Mouse (Mus musculus): ENCODE data around the gene Arhgef7. TPM values are rescaled to one million over a fixed set of nuclear protein-coding genes. Genes with fewer than 3 reads are reported as not detected.

The Arhgef7 gene
- total and polyA plus RNA-seq, 2 experiments, result 12.4 to 15.8 TPM

- Histone ChIP-seq H3K27ac (replicated peaks; ENCODE audit: insufficient read depth, low read depth, low read length) (no peak overlapping the region), H3K9ac (ENCODE audit: low read depth, low read length) (no peak overlapping the region), H3K36me3 (ENCODE audit: control insufficient read depth, insufficient read depth, low read length) (no peaks in the 10 kb centered on the region), H3K4me3 (ENCODE audit: insufficient read depth, low read depth, low read length) (no peak overlapping the region), H3K4me1 (ENCODE audit: control insufficient read depth, insufficient read depth, low read length) (peaks cover 14% of the 10 kb centered on the region), H3K27me3 (ENCODE audit: control insufficient read depth, insufficient read depth, low read length) (no peaks in the 10 kb centered on the region), H3K79me2 (ENCODE audit: control insufficient read depth, insufficient read depth, low read length) (peaks cover 34% of the 10 kb centered on the region; the same call in 1 of the 2 replicates)
- TF ChIP-seq CTCF (IDR thresholded peaks at IDR 0.05; ENCODE audit: low read depth, low read length) (no peak), POLR2A (IDR thresholded peaks at IDR 0.05; ENCODE audit: extremely low read depth, insufficient read depth, low read length) (no peak)
- DNase-seq (ENCODE audit: extremely low read depth, low read depth, low spot score), result peak; percentile 72
- WGBS, result 56% methylated on average over 10 of the region's 10 CpGs
These were observed 49.7 kb downstream of the Arhgef7 start for GRCm38 (mm10) chr8:11777201-11777600.

- WGBS, result 75% methylated on average over 8 of the region's 8 CpGs
- no peaks in the 10 kb centered on the region for H3K27me3 ChIP-seq (ENCODE audit: control insufficient read depth, insufficient read depth, low read length)
- TF ChIP-seq CTCF (IDR thresholded peaks at IDR 0.05; ENCODE audit: low read depth, low read length), result no peak
- H3K4me3 ChIP-seq (ENCODE audit: insufficient read depth, low read depth, low read length), result peak overlapping the region; percentile 39; the same call in 1 of the 2 replicates
- no peak overlapping the region; the same call in 1 of the 2 replicates for H3K9ac ChIP-seq (ENCODE audit: low read depth, low read length)
- H3K27ac ChIP-seq (replicated peaks; ENCODE audit: insufficient read depth, low read depth, low read length), result peak overlapping the region; percentile 62
- peaks cover 8% of the 10 kb centered on the region; the same call in 1 of the 2 replicates for H3K36me3 ChIP-seq (ENCODE audit: control insufficient read depth, insufficient read depth, low read length)
- H3K4me1 ChIP-seq (ENCODE audit: control insufficient read depth, insufficient read depth, low read length), result peaks cover 14% of the 10 kb centered on the region
- peaks cover 29% of the 10 kb centered on the region; the same call in 1 of the 2 replicates for H3K79me2 ChIP-seq (ENCODE audit: control insufficient read depth, insufficient read depth, low read length)
- DNase-seq (ENCODE audit: extremely low read depth, low read depth, low spot score), result no peak
These were observed 51.3 kb downstream of the Arhgef7 start for GRCm38 (mm10) chr8:11778646-11779433.

GRCm38 (mm10) chr8:11779844-11780634 is 52.5 kb downstream of the Arhgef7 start:
- Histone ChIP-seq H3K9ac (ENCODE audit: low read depth, low read length) (peak overlapping the region; percentile 49; the same call in 1 of the 2 replicates), H3K27ac (replicated peaks; ENCODE audit: insufficient read depth, low read depth, low read length) (peak overlapping the region; percentile 66), H3K4me3 (ENCODE audit: insufficient read depth, low read depth, low read length) (peak overlapping the region; percentile 44), H3K36me3 (ENCODE audit: control insufficient read depth, insufficient read depth, low read length) (peaks cover 8% of the 10 kb centered on the region; the same call in 1 of the 2 replicates), H3K79me2 (ENCODE audit: control insufficient read depth, insufficient read depth, low read length) (peaks cover 29% of the 10 kb centered on the region; the same call in 1 of the 2 replicates), H3K4me1 (ENCODE audit: control insufficient read depth, insufficient read depth, low read length) (peaks cover 13% of the 10 kb centered on the region), H3K27me3 (ENCODE audit: control insufficient read depth, insufficient read depth, low read length) (no peaks in the 10 kb centered on the region)
- 78% methylated on average over 10 of the region's 10 CpGs for WGBS
- no peak for TF ChIP-seq POLR2A (IDR thresholded peaks at IDR 0.05; ENCODE audit: extremely low read depth, insufficient read depth, low read length)
- no peak for TF ChIP-seq CTCF (IDR thresholded peaks at IDR 0.05; ENCODE audit: low read depth, low read length)
- DNase-seq (ENCODE audit: extremely low read depth, low read depth, low spot score), result no peak

GRCm38 (mm10) chr8:11780641-11781040 is 53.1 kb downstream of the Arhgef7 start:
- Histone ChIP-seq H3K27me3 (ENCODE audit: control insufficient read depth, insufficient read depth, low read length) (no peaks in the 10 kb centered on the region), H3K27ac (replicated peaks; ENCODE audit: insufficient read depth, low read depth, low read length) (no peak overlapping the region), H3K9ac (ENCODE audit: low read depth, low read length) (no peak overlapping the region), H3K4me3 (ENCODE audit: insufficient read depth, low read depth, low read length) (no peak overlapping the region), H3K79me2 (ENCODE audit: control insufficient read depth, insufficient read depth, low read length) (peaks cover 28% of the 10 kb centered on the region; the same call in 1 of the 2 replicates), H3K4me1 (ENCODE audit: control insufficient read depth, insufficient read depth, low read length) (peaks cover 7% of the 10 kb centered on the region), H3K36me3 (ENCODE audit: control insufficient read depth, insufficient read depth, low read length) (peaks cover 8% of the 10 kb centered on the region; the same call in 1 of the 2 replicates)
- 71% methylated on average over 4 of the region's 4 CpGs for WGBS
- no peak for DNase-seq (ENCODE audit: extremely low read depth, low read depth, low spot score)
- TF ChIP-seq POLR2A (IDR thresholded peaks at IDR 0.05; ENCODE audit: extremely low read depth, insufficient read depth, low read length), result no peak
- TF ChIP-seq CTCF (IDR thresholded peaks at IDR 0.05; ENCODE audit: low read depth, low read length), result no peak

- TF ChIP-seq CTCF (IDR thresholded peaks at IDR 0.05; ENCODE audit: low read depth, low read length) (no peak), POLR2A (IDR thresholded peaks at IDR 0.05; ENCODE audit: extremely low read depth, insufficient read depth, low read length) (no peak)
These were observed 55.1 kb downstream of the Arhgef7 start for GRCm38 (mm10) chr8:11782607-11783006.

More at GRCm38 (mm10) chr8:11782607-11783006, 55.1 kb downstream of the Arhgef7 start:
- H3K4me1 ChIP-seq (ENCODE audit: control insufficient read depth, insufficient read depth, low read length), result no peaks in the 10 kb centered on the region
- no peak overlapping the region for H3K27ac ChIP-seq (replicated peaks; ENCODE audit: insufficient read depth, low read depth, low read length)
- H3K4me3 ChIP-seq (ENCODE audit: insufficient read depth, low read depth, low read length), result no peak overlapping the region
- H3K9ac ChIP-seq (ENCODE audit: low read depth, low read length), result no peak overlapping the region
- H3K36me3 ChIP-seq (ENCODE audit: control insufficient read depth, insufficient read depth, low read length), result peaks cover 16% of the 10 kb centered on the region
- H3K27me3 ChIP-seq (ENCODE audit: control insufficient read depth, insufficient read depth, low read length), result no peaks in the 10 kb centered on the region
- no peak for DNase-seq (ENCODE audit: extremely low read depth, low read depth, low spot score)
- 91% methylated on average over 6 of the region's 6 CpGs for WGBS
- H3K79me2 ChIP-seq (ENCODE audit: control insufficient read depth, insufficient read depth, low read length), result peaks cover 25% of the 10 kb centered on the region; the same call in 1 of the 2 replicates

Data from liver, adult 2 months (tissue).